Mouse (Mus musculus) CH12.LX (cell line): Measurements from ENCODE around the gene Trap1. TPM values are rescaled to one million over a fixed set of nuclear protein-coding genes. Genes with fewer than 3 reads are reported as not detected.
A peak's percentile ranks its signal among the peaks of the same experiment; 100 is the strongest.

Experiments
- DNase-seq: peaks from one replicate; pipeline ENCODE4 v3.0.0-alpha.2; 2013; ENCODE audit errors: extremely low read depth
- H3K27ac ChIP-seq: 2 replicates; pipeline ENCODE4 v1.5.1; 2012; ENCODE audit warnings: low read depth, mild to moderate bottlenecking, control low read depth, moderate library complexity; ENCODE audit not compliant: insufficient read depth
- H3K27me3 ChIP-seq: replicated peaks from 2 replicates; pipeline ENCODE3; 2012; ENCODE audit warnings: inconsistent platforms
- H3K36me3 ChIP-seq, 2 experiments: replicated peaks in 1 of 2; 2 replicates each; pipeline versions ENCODE3 to v1.6.1; 2012; ENCODE audit warnings: inconsistent platforms in 1 of 2, low read length in 1 of 2, mild to moderate bottlenecking in 1 of 2, mixed read lengths in 1 of 2, moderate library complexity in 1 of 2; ENCODE audit not compliant: control insufficient read depth in 1 of 2, insufficient read depth in 1 of 2
- H3K4me1 ChIP-seq, 2 experiments: 2 replicates each; pipeline ENCODE4 v1.6.1; 2012; ENCODE audit warnings: inconsistent platforms in 1 of 2, moderate library complexity in 1 of 2; ENCODE audit not compliant: insufficient read depth in 2 of 2, control insufficient read depth in 1 of 2
- H3K4me2 ChIP-seq: 2 replicates; pipeline ENCODE4 v1.6.1; 2012; ENCODE audit warnings: low read depth, mild to moderate bottlenecking, control low read depth; ENCODE audit not compliant: poor library complexity, insufficient read depth, severe bottlenecking
- H3K4me3 ChIP-seq, 3 experiments: fragments of 150-350 bp in 1 of 3; sonication (generic) in 1 of 3; replicated peaks in 1 of 3; 2 replicates each; pipeline versions ENCODE3 to v1.5.1; 2011 to 2012; ENCODE audit warnings: low read depth in 2 of 3, low read length in 2 of 3, mild to moderate bottlenecking in 2 of 3, moderate library complexity in 2 of 3, control low read depth in 1 of 3, improper control_type of control experiment in 1 of 3, inconsistent platforms in 1 of 3, mixed read lengths in 1 of 3; ENCODE audit not compliant: poor library complexity in 1 of 3
- H3K79me2 ChIP-seq: replicated peaks from 2 replicates; pipeline ENCODE4 v1.6.1; 2012; ENCODE audit warnings: mild to moderate bottlenecking, moderate library complexity; ENCODE audit not compliant: control insufficient read depth, poor library complexity, insufficient read depth, severe bottlenecking; ENCODE audit errors: extremely low read depth
- H3K9ac ChIP-seq: 2 replicates; pipeline ENCODE4 v1.6.1; 2012; ENCODE audit warnings: low read depth, mild to moderate bottlenecking, control low read depth, moderate library complexity; ENCODE audit not compliant: insufficient read depth
- H3K9me3 ChIP-seq: replicated peaks from 2 replicates; pipeline ENCODE3; 2012; ENCODE audit warnings: low read length, inconsistent platforms, mixed read lengths
- BHLHE40 ChIP-seq: IDR thresholded peaks from 2 replicates; pipeline ENCODE4 v1.6.1; 2011; ENCODE audit warnings: mild to moderate bottlenecking, low read depth, low read length, improper control_type of control experiment
- CHD1 ChIP-seq: IDR thresholded peaks from 2 replicates; pipeline ENCODE4 v1.6.1; 2012; ENCODE audit warnings: low read depth, low read length, improper control_type of control experiment, inconsistent platforms
- CHD2 ChIP-seq: IDR thresholded peaks from 2 replicates; pipeline ENCODE4 v1.6.1; 2011; ENCODE audit warnings: low read length, improper control_type of control experiment
- E2F4 ChIP-seq: IDR thresholded peaks from 2 replicates; pipeline ENCODE4 v1.6.1; 2011; ENCODE audit warnings: low read depth, low read length, improper control_type of control experiment; ENCODE audit not compliant: insufficient replicate concordance
- EP300 ChIP-seq: IDR thresholded peaks from 2 replicates; pipeline ENCODE4 v1.6.1; 2011; ENCODE audit warnings: low read length, improper control_type of control experiment
- ETS1 ChIP-seq: conservative IDR thresholded peaks from 2 replicates; pipeline ENCODE4 v1.6.1; 2012; ENCODE audit warnings: low read depth, mild to moderate bottlenecking, inconsistent platforms, low read length, improper control_type of control experiment, moderate library complexity
- HCFC1 ChIP-seq: IDR thresholded peaks from 2 replicates; pipeline ENCODE4 v1.6.1; 2012; ENCODE audit warnings: low read depth, mild to moderate bottlenecking, inconsistent platforms, low read length, improper control_type of control experiment
- IRF4 ChIP-seq: IDR thresholded peaks from 2 replicates; pipeline ENCODE4 v1.6.1; 2014; ENCODE audit warnings: low read depth, mild to moderate bottlenecking, inconsistent platforms, low read length, improper control_type of control experiment
- MEF2A ChIP-seq: IDR thresholded peaks from 2 replicates; pipeline ENCODE4 v1.6.1; 2014; ENCODE audit warnings: low read depth, mild to moderate bottlenecking, inconsistent platforms, low read length, improper control_type of control experiment, borderline replicate concordance
- NELFE ChIP-seq: IDR thresholded peaks from 2 replicates; pipeline ENCODE4 v1.6.1; 2011; ENCODE audit warnings: low read depth, low read length, improper control_type of control experiment
- NRF1 ChIP-seq: IDR thresholded peaks from 2 replicates; pipeline ENCODE4 v1.6.1; 2014; ENCODE audit warnings: low read depth, mild to moderate bottlenecking, inconsistent platforms, low read length, improper control_type of control experiment, moderate library complexity
- PAX5 ChIP-seq: IDR thresholded peaks from 2 replicates; pipeline ENCODE4 v1.6.1; 2012; ENCODE audit warnings: low read length, inconsistent platforms, mixed read lengths
- POLR2AphosphoS2 ChIP-seq: IDR thresholded peaks from 2 replicates; pipeline ENCODE4 v1.6.1; 2011; ENCODE audit warnings: low read depth, low read length, improper control_type of control experiment
- SIN3A ChIP-seq: IDR thresholded peaks from 2 replicates; pipeline ENCODE4 v1.6.1; 2012; ENCODE audit warnings: low read length, improper control_type of control experiment, inconsistent platforms
- SMC3 ChIP-seq: IDR thresholded peaks from 2 replicates; pipeline ENCODE4 v1.6.1; 2011; ENCODE audit warnings: low read depth, low read length, improper control_type of control experiment
- TCF12 ChIP-seq: IDR thresholded peaks from 2 replicates; pipeline ENCODE4 v1.6.1; 2014; ENCODE audit warnings: low read depth, mild to moderate bottlenecking, inconsistent platforms, low read length, improper control_type of control experiment
- UBTF ChIP-seq: IDR thresholded peaks from 2 replicates; pipeline ENCODE4 v1.6.1; 2012; ENCODE audit warnings: low read depth, mild to moderate bottlenecking, inconsistent platforms, low read length, improper control_type of control experiment, moderate library complexity
- ZKSCAN1 ChIP-seq: IDR thresholded peaks from 2 replicates; pipeline ENCODE4 v1.6.1; 2012; ENCODE audit warnings: low read depth, inconsistent platforms, low read length, improper control_type of control experiment, borderline replicate concordance
- ZMIZ1 ChIP-seq: IDR thresholded peaks from 2 replicates; pipeline ENCODE4 v1.6.1; 2012; ENCODE audit warnings: low read depth, mild to moderate bottlenecking, inconsistent platforms, low read length, improper control_type of control experiment
- ZNF384 ChIP-seq: IDR thresholded peaks from 2 replicates; pipeline ENCODE4 v1.6.1; 2012; ENCODE audit warnings: low read depth, low read length, improper control_type of control experiment, inconsistent platforms
- dilution Hi-C: fragments of 300-500 bp; cut with MboI; formaldehyde crosslinking; loops from 2 replicates; pipeline ENCODE4 v1.14.3; 2020; ENCODE audit warnings: low sequenced_read_pairs; ENCODE audit not compliant: extremely low pct_unique_long_range_greater_than_20kb, extremely low pct_ligation_motif_present
- in situ Hi-C: fragments of 300-500 bp; cut with MboI; formaldehyde crosslinking; loops from 3 replicates; pipeline ENCODE4 v1.14.3; 2019; ENCODE audit warnings: low sequenced_read_pairs, low pct_ligation_motif_present, low pct_unique_long_range_greater_than_20kb, mixed read lengths
- polyA plus RNA-seq: library from polyadenylated mRNA; unstranded; fragments of >175 nt; gene quantifications from 2 replicates; pipeline ENCODE4 v1.2.1, GENCODE M21; 2012; ENCODE audit warnings: low read depth; ENCODE audit not compliant: insufficient read length
- total RNA-seq, 2 experiments: library from RNA; depleted of rRNA; stranded (reverse); fragments of 300-350 nt in 1 of 2; fragments of >200 nt in 1 of 2; gene quantifications; 2 replicates each; pipeline ENCODE4 v1.2.3; 2012 to 2014

Trap1 gene
- total and polyA plus RNA-seq, 3 experiments, result 143 to 284 (median 167) TPM

- H3K79me2 ChIP-seq, result no peaks in the 10 kb centered on the region
- DNase-seq, result peak; percentile 73
Measured at GRCm38 (mm10) chr16:4029371-4029841, 48.2 kb downstream of the Trap1 start.

GRCm38 (mm10) chr16:4027211-4027610 is 50.4 kb downstream of the Trap1 start:
- Histone ChIP-seq H3K9ac (no peak overlapping the region), H3K27ac (no peak overlapping the region), H3K27me3 (no peaks in the 10 kb centered on the region), H3K79me2 (no peaks in the 10 kb centered on the region), H3K4me1 (peaks cover 16 to 31% of the 10 kb centered on the region in 2 experiments), H3K9me3 (peaks cover 5% of the 10 kb centered on the region), H3K36me3 (peaks cover 0 to 6% of the 10 kb centered on the region in 2 experiments), H3K4me3 (no peak overlapping the region), H3K4me2 (no peak overlapping the region)
- no peak for TF ChIP-seq NRF1
- TF ChIP-seq BHLHE40, result no peak
- no peak for TF ChIP-seq CHD2
- TF ChIP-seq E2F4, result no peak
- TF ChIP-seq IRF4, result no peak
- no peak for TF ChIP-seq ZMIZ1
- TF ChIP-seq ZNF384, result no peak
- in situ Hi-C loops (no loop called here), dilution Hi-C loops (no loop called here)
- no peak for DNase-seq

More at GRCm38 (mm10) chr16:4029371-4029841, 48.2 kb downstream of the Trap1 start:
- Histone ChIP-seq H3K9ac (no peak overlapping the region), H3K4me2 (peak overlapping the region; percentile 21; the same call in 1 of the 2 replicates), H3K36me3 (peaks cover 0 to 19% of the 10 kb centered on the region in 2 experiments), H3K9me3 (peaks cover 5% of the 10 kb centered on the region), H3K4me3 (no peak overlapping the region), H3K27me3 (no peaks in the 10 kb centered on the region), H3K27ac (peak overlapping the region; percentile 42; the same call in 1 of the 2 replicates), H3K4me1 (peaks cover 16 to 31% of the 10 kb centered on the region in 2 experiments)
- TF ChIP-seq PAX5 (peak; percentile 93), EP300 (peak; percentile 90), CHD2 (0 out of 2 replicates have a peak, but pooled peaks have one; percentile 26), MEF2A (peak; percentile 61; the same call in 1 of the 2 replicates), SMC3 (no peak), ZKSCAN1 (no peak), NRF1 (no peak), NELFE (no peak), ETS1 (peak; percentile 80), BHLHE40 (peak; percentile 92), SIN3A (peak; percentile 36; the same call in 1 of the 2 replicates), HCFC1 (no peak), CHD1 (no peak), TCF12 (peak; percentile 96), POLR2AphosphoS2 (no peak), UBTF (0 out of 2 replicates have a peak, but pooled peaks have one; percentile 48), IRF4 (peak; percentile 34; the same call in 1 of the 2 replicates)
- dilution Hi-C loops (no loop called here), in situ Hi-C loops (no loop called here)
